Mouse (Mus musculus) liver, postnatal 0 days (tissue): ENCODE measurements around the gene 4921524J17Rik.

Source experiments
- CTCF ChIP-seq: sonication (generic); IDR thresholded peaks from 2 replicates; pipeline ENCODE4 v1.5.1; 2016; ENCODE audit warnings: antibody characterized with exemption, low read depth
- EP300 ChIP-seq: IDR thresholded peaks from 2 replicates; pipeline ENCODE4 v1.6.1; 2016; ENCODE audit warnings: antibody characterized with exemption, low read depth, mild to moderate bottlenecking

DNA sequence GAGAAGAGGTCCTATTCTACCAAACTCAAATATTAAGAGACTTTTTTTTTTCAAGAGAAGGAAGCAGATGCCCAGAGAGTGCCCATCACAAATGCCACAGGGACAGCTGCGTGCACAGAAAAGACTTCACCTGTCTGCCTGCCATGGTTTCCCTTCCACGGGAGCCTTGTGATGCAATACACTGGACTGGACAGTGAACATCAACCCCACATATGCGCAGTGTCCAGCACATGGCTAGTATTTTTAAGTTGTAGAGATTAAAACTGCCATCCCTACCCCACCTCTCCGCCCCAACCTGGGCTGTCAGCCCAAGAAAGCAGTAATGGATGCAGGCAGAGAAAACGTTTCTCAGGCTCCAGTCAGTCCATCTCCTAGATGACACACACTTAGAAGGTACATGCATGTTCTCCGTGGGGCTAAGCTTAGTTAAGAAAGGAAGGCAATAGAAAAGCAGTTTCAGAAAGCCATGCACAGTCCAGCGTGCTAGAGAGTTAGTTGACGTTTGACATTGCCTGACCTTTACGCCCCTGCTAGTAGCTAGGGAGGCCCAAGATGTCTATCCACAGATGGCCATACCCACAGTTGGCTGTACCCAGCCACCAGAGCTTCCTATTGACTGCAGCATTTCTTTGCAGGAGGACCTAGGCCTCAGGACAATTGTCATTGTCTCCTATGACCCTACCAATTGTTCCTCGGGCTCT lies 52.4 kb downstream of the 4921524J17Rik start:
- TF ChIP-seq CTCF (no peak), EP300 (no peak)
